23 mouse cellular contexts compared by ENCODE assay signal in the genomic region with DNA sequence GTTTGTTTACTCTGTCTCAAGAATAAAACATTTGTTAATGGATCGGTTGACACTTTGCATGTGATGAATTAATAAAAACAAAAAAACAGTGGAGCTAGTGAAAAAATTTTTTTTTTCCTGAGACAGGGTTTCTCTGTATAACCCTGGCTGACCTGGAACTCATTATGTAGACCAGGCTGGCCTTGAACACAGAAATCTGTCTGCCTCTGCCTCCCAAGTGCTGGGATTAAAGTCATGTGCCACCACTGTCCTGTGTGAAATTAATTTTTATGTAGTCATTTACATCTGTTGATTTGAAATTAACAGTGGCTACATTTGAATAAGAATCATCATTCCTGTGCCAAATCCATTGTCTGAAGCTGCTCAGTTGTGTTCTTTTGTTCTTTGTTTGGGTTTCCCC.
A peak's percentile ranks its signal among the peaks of the same experiment; 100 is the strongest.
DNase-seq lines count a peak whose midpoint lies in the region; ATAC-seq and TF ChIP-seq lines count a peak whose summit lies in the region.
"Had no signal": no experiment of that assay in that cellular context is flagged by ENCODE, and none has a peak within 500 bp of the region (broad histone marks: within the 10 kb centered on the region; RNA-seq: fewer than 3 reads in every experiment).

No protein-coding gene starts in this region.

- H3K9ac ChIP-seq in liver, embryonic 14.5 days (replicated peaks), result no peak overlapping the region
- H3K9ac ChIP-seq in liver, embryonic 11.5 days (ENCODE audit: low read depth, low read length), result no peak overlapping the region
- H3K9ac ChIP-seq: heart, embryonic 13.5 days; hindbrain, embryonic 14.5 days; intestine, embryonic 15.5 days; limb, embryonic 15.5 days had no signal

- DNase-seq in liver, embryonic 14.5 days (ENCODE audit: low read depth in 3 of 3, low spot score in 3 of 3), result peak; percentile 14 to 27 (median 17)
- no peak for DNase-seq in liver, embryonic 11.5 days (ENCODE audit: low spot score)
- peak; percentile 23 for DNase-seq in R1 (ENCODE audit: low read depth, low spot score)
- peak; percentile 38 for DNase-seq in c-Kit-positive CD71-positive TER-119-negative erythroid progenitor cells, embryonic 14.5 days (ENCODE audit: low read depth)
- DNase-seq in heart, postnatal 14 days, result no peak
- DNase-seq in adrenal gland, postnatal 25 days, result no peak
- DNase-seq in adrenal gland, adult 18-20 months (ENCODE audit: low spot score in 2 of 2), result no peak
- DNase-seq: B cell, adult 2 months; cerebellum, adult 11-12 months; cerebellum, postnatal 25 days; embryo, embryonic 11 days; heart, postnatal 36 days; kidney, postnatal 4 days; lung, adult 2 months; right cerebral cortex, postnatal 14 days had no signal

- no peak for TF ChIP-seq CTCF in liver, embryonic 14.5 days (IDR thresholded peaks at IDR 0.05; ENCODE audit: low read depth)

- no peak for TF ChIP-seq EP300 in liver, embryonic 14.5 days (IDR thresholded peaks at IDR 0.05; ENCODE audit: low read depth)

- intact Hi-C loops in heart, postnatal 14 days (cut with DNase I), result no loop called here

- no peak for ATAC-seq in liver, embryonic 14.5 days (ENCODE audit: insufficient read depth)
- ATAC-seq in liver, embryonic 11.5 days (replicated peaks; ENCODE audit: low FRiP score), result no peak
- no peak for ATAC-seq in inflammation-experienced regulatory T-cells, adult 6 months
- ATAC-seq: forebrain, embryonic 16.5 days; intestine, embryonic 15.5 days; midbrain, embryonic 16.5 days had no signal

- no peaks in the 10 kb centered on the region for H3K9me3 ChIP-seq in liver, embryonic 14.5 days (ENCODE audit: control insufficient read depth, low read length)
- H3K9me3 ChIP-seq in liver, embryonic 11.5 days (ENCODE audit: control insufficient read depth, low read length), result no peaks in the 10 kb centered on the region
- H3K9me3 ChIP-seq: intestine, embryonic 15.5 days; limb, embryonic 15.5 days had no signal

- H3K36me3 ChIP-seq in liver, embryonic 14.5 days (replicated peaks; ENCODE audit: control insufficient read depth, insufficient read depth, low read depth), result no peaks in the 10 kb centered on the region
- no peaks in the 10 kb centered on the region for H3K36me3 ChIP-seq in liver, embryonic 11.5 days (ENCODE audit: control insufficient read depth, insufficient read depth, low read length)
- H3K36me3 ChIP-seq: heart, embryonic 13.5 days; intestine, embryonic 15.5 days; limb, embryonic 15.5 days had no signal

- H3K27ac ChIP-seq in liver, embryonic 14.5 days, result no peak overlapping the region
- H3K27ac ChIP-seq in liver, embryonic 11.5 days (ENCODE audit: low read depth, low read length), result no peak overlapping the region
- H3K27ac ChIP-seq: heart, embryonic 13.5 days; hindbrain, embryonic 14.5 days; intestine, embryonic 15.5 days; limb, embryonic 15.5 days; stomach, postnatal 0 days had no signal

- H3K4me3 ChIP-seq in liver, embryonic 14.5 days (ENCODE audit: insufficient read depth in 1 of 2, low read depth in 2 of 2, low read length in 2 of 2), result no peak overlapping the region
- H3K4me3 ChIP-seq in liver, embryonic 11.5 days (ENCODE audit: low read depth, low read length), result no peak overlapping the region
- H3K4me3 ChIP-seq: heart, embryonic 13.5 days; intestine, embryonic 15.5 days; limb, embryonic 15.5 days had no signal

- no peaks in the 10 kb centered on the region for H3K27me3 ChIP-seq in liver, embryonic 14.5 days (ENCODE audit: control insufficient read depth, insufficient read depth, low read length)
- no peaks in the 10 kb centered on the region for H3K27me3 ChIP-seq in liver, embryonic 11.5 days (replicated peaks; ENCODE audit: control insufficient read depth, insufficient read depth, low read length)
- H3K27me3 ChIP-seq: heart, embryonic 13.5 days; intestine, embryonic 15.5 days; limb, embryonic 15.5 days had no signal

- H3K4me2 ChIP-seq in liver, embryonic 14.5 days (ENCODE audit: low read depth), result no peak overlapping the region
- H3K4me2 ChIP-seq in liver, embryonic 11.5 days, result no peak overlapping the region
- H3K4me2 ChIP-seq: heart, embryonic 13.5 days; hindbrain, embryonic 14.5 days; intestine, embryonic 15.5 days; limb, embryonic 15.5 days had no signal

- 0 out of 4 replicates have a peak, but pooled peaks cover 0 to 2% of the 10 kb centered on the region in 2 experiments for H3K4me1 ChIP-seq in liver, embryonic 14.5 days (replicated peaks; ENCODE audit: control insufficient read depth in 2 of 2, insufficient read depth in 2 of 2, low read length in 1 of 2)
- H3K4me1 ChIP-seq in liver, embryonic 11.5 days (replicated peaks; ENCODE audit: control insufficient read depth, insufficient read depth, low read length), result no peaks in the 10 kb centered on the region
- H3K4me1 ChIP-seq: intestine, embryonic 15.5 days; limb, embryonic 15.5 days had no signal

- 74% methylated on average over 1 of the region's 1 CpGs for WGBS in liver, embryonic 14.5 days (ENCODE audit: insufficient replicate concordance)
- 88% methylated on average over 1 of the region's 1 CpGs for WGBS in liver, embryonic 11.5 days

Comparison
In these comparisons a context has a peak if more than half of its experiments do, and no peak if none do; other contexts are left out.
1. DNase-seq: peak in liver, embryonic 14.5 days (3 of 3), R1 (single experiment) and c-Kit-positive CD71-positive TER-119-negative erythroid progenitor cells, embryonic 14.5 days (single experiment); none in liver, embryonic 11.5 days (single experiment), heart, postnatal 14 days (0 of 2), adrenal gland, postnatal 25 days (single experiment) and adrenal gland, adult 18-20 months (0 of 2).